Mouse (Mus musculus) limb, embryonic 15.5 days (tissue): Measurements from ENCODE around the gene Rex1bd. TPM values are rescaled to one million over a fixed set of nuclear protein-coding genes. Genes with fewer than 3 reads are reported as not detected.
"Not testable (repeated sequence)": the region's sequence is repeated elsewhere in the genome, so short reads cannot be mapped to it uniquely, and the experiment has no call there.

ENCODE experiments used
- ATAC-seq: fragments of 200-750 bp; cut with Nextera tagmentation; 2 replicates; pipeline ENCODE4 v1.8.0; 2017; ENCODE audit warnings: low read depth, moderate TSS enrichment; ENCODE audit not compliant: insufficient number of reproducible peaks, low FRiP score, low TSS enrichment
- H3K27ac ChIP-seq: fragments of 300-500 bp; sonication (generic); 2 replicates; pipeline ENCODE4 v1.5.1; 2015; ENCODE audit warnings: moderate library complexity, mild to moderate bottlenecking, inconsistent platforms
- H3K27me3 ChIP-seq: fragments of 300-500 bp; sonication (generic); 2 replicates; pipeline ENCODE4 v1.6.1; 2015; ENCODE audit warnings: inconsistent platforms
- H3K36me3 ChIP-seq: fragments of 300-500 bp; sonication (generic); 2 replicates; pipeline ENCODE4 v1.6.1; 2015; ENCODE audit warnings: inconsistent platforms
- H3K4me1 ChIP-seq: fragments of 300-500 bp; sonication (generic); 2 replicates; pipeline ENCODE4 v1.6.1; 2015; ENCODE audit warnings: inconsistent platforms
- H3K4me2 ChIP-seq: fragments of 300-500 bp; sonication (generic); 2 replicates; pipeline ENCODE4 v1.6.1; 2015; ENCODE audit warnings: mild to moderate bottlenecking, inconsistent platforms
- H3K4me3 ChIP-seq: fragments of 300-500 bp; sonication (generic); 2 replicates; pipeline ENCODE4 v1.5.1; 2015; ENCODE audit warnings: mild to moderate bottlenecking, inconsistent platforms
- H3K9ac ChIP-seq: fragments of 300-500 bp; sonication (generic); 2 replicates; pipeline ENCODE4 v1.6.1; 2015; ENCODE audit warnings: inconsistent platforms
- H3K9me3 ChIP-seq: fragments of 300-500 bp; sonication (generic); 2 replicates; pipeline ENCODE4 v1.6.1; 2016; ENCODE audit warnings: inconsistent platforms
- WGBS: fragments of 180-500 bp; shearing (Covaris S2); methylation state at CpG from one replicate; pipeline ENCODE4 v1.1.7; 2015; 5-methylcytosine and 5-hydroxymethylcytosine counted together
- polyA plus RNA-seq: library from polyadenylated mRNA; unstranded; fragments of >200 nt; fragmentation: Nextera tagmentation; extraction: Ambion mirVana; gene quantifications from 2 replicates; pipeline ENCODE4 v1.2.1, GENCODE M21; 2015

The Rex1bd gene
- polyA plus RNA-seq, 1 experiment from 2014 or later = 136 TPM

- Histone ChIP-seq H3K9me3 (no peaks in the 10 kb centered on the region), H3K36me3 (peaks cover 34% of the 10 kb centered on the region), H3K27ac (peak within 1 kb of the TSS; percentile 90), H3K4me3 (peak within 1 kb of the TSS; percentile 83), H3K4me1 (peaks cover 29% of the 10 kb centered on the region), H3K27me3 (no peaks in the 10 kb centered on the region), H3K4me2 (peak within 1 kb of the TSS; percentile 66), H3K9ac (peak within 1 kb of the TSS; percentile 93)
- ATAC-seq = peak; percentile 88
- 1% methylated on average over 50 of the region's 61 CpGs for WGBS
Measured at GRCm38 (mm10) chr8:70527512-70528181, 21.1 kb upstream of the Rex1bd start, which contains the start of the genes Fkbp8 and Kxd1. Fkbp8 (plus strand) TSS chr8:70527724. Kxd1 (minus strand) TSS chr8:70527956.

- ATAC-seq = no peak
- H3K9ac ChIP-seq = peak overlapping the region; percentile 45
- peak overlapping the region; percentile 90 for H3K27ac ChIP-seq
- H3K4me2 ChIP-seq = peak overlapping the region; percentile 66
- H3K27me3 ChIP-seq = no peaks in the 10 kb centered on the region
- 1% methylated on average over 8 of the region's 8 CpGs for WGBS
- H3K36me3 ChIP-seq = peaks cover 29% of the 10 kb centered on the region
- H3K4me3 ChIP-seq = peak overlapping the region; percentile 83
- H3K4me1 ChIP-seq = peaks cover 34% of the 10 kb centered on the region
- no peaks in the 10 kb centered on the region for H3K9me3 ChIP-seq
Measured at GRCm38 (mm10) chr8:70527111-70527511, 20.6 kb upstream of the Rex1bd start.

- peak; percentile 77 for ATAC-seq
- peak overlapping the region; percentile 55 for H3K9ac ChIP-seq
- peaks cover 23% of the 10 kb centered on the region for H3K4me1 ChIP-seq
- WGBS = under 1% methylated on average over 51 of the region's 51 CpGs
- peak overlapping the region; percentile 64 for H3K4me3 ChIP-seq
- H3K27me3 ChIP-seq = no peaks in the 10 kb centered on the region
- peaks cover 19% of the 10 kb centered on the region for H3K36me3 ChIP-seq
- no peaks in the 10 kb centered on the region for H3K9me3 ChIP-seq
- H3K4me2 ChIP-seq = peak overlapping the region; percentile 77
- peak overlapping the region; percentile 85 for H3K27ac ChIP-seq
Measured at GRCm38 (mm10) chr8:70522592-70523403, 16.2 kb upstream of the Rex1bd start.

- no peak overlapping the region for H3K27ac ChIP-seq
- H3K9me3 ChIP-seq = no peaks in the 10 kb centered on the region
- H3K9ac ChIP-seq = no peak overlapping the region
- no peak overlapping the region for H3K4me2 ChIP-seq
- peaks cover 13% of the 10 kb centered on the region for H3K4me1 ChIP-seq
- WGBS = 58% methylated on average over 2 of the region's 2 CpGs
- peaks cover 36% of the 10 kb centered on the region for H3K36me3 ChIP-seq
- no peaks in the 10 kb centered on the region for H3K27me3 ChIP-seq
- no peak for ATAC-seq
- no peak overlapping the region for H3K4me3 ChIP-seq
Measured at GRCm38 (mm10) chr8:70519606-70520005, 13.1 kb upstream of the Rex1bd start.

- Histone ChIP-seq H3K4me3 (no peak overlapping the region), H3K4me2 (no peak overlapping the region), H3K36me3 (peaks cover 41% of the 10 kb centered on the region), H3K9ac (no peak overlapping the region), H3K27me3 (no peaks in the 10 kb centered on the region), H3K27ac (no peak overlapping the region), H3K9me3 (no peaks in the 10 kb centered on the region), H3K4me1 (peaks cover 13% of the 10 kb centered on the region)
- WGBS = 89% methylated on average over 6 of the region's 6 CpGs
- no peak for ATAC-seq
Measured at GRCm38 (mm10) chr8:70519043-70519442, 12.5 kb upstream of the Rex1bd start.

- ATAC-seq = no peak
- peaks cover 48% of the 10 kb centered on the region for H3K36me3 ChIP-seq
- no peak overlapping the region for H3K4me2 ChIP-seq
- no peak overlapping the region for H3K4me3 ChIP-seq
- no peaks in the 10 kb centered on the region for H3K27me3 ChIP-seq
- peaks cover 16% of the 10 kb centered on the region for H3K4me1 ChIP-seq
- no peak overlapping the region for H3K9ac ChIP-seq
- WGBS = 67% methylated on average over 10 of the region's 10 CpGs
- H3K9me3 ChIP-seq = no peaks in the 10 kb centered on the region
- no peak overlapping the region for H3K27ac ChIP-seq
Measured at GRCm38 (mm10) chr8:70517940-70518643, 11.5 kb upstream of the Rex1bd start.

- Histone ChIP-seq H3K9me3 (no peaks in the 10 kb centered on the region), H3K27ac (no peak overlapping the region; the same call in 1 of the 2 replicates), H3K27me3 (no peaks in the 10 kb centered on the region), H3K4me2 (no peak overlapping the region), H3K9ac (no peak overlapping the region), H3K4me1 (peaks cover 29% of the 10 kb centered on the region), H3K4me3 (no peak overlapping the region), H3K36me3 (peaks cover 45% of the 10 kb centered on the region)
- 44% methylated on average over 2 of the region's 2 CpGs for WGBS
- ATAC-seq = no peak
Measured at GRCm38 (mm10) chr8:70513441-70513840, 6.9 kb upstream of the Rex1bd start.

GRCm38 (mm10) chr8:70512253-70512903, 5.8 kb upstream of the Rex1bd start:
- 91% methylated on average over 11 of the region's 11 CpGs for WGBS
- H3K36me3 ChIP-seq = peaks cover 44% of the 10 kb centered on the region
- H3K4me1 ChIP-seq = peaks cover 30% of the 10 kb centered on the region
- ATAC-seq = no peak
- H3K27me3 ChIP-seq = no peaks in the 10 kb centered on the region
- no peak overlapping the region for H3K4me2 ChIP-seq
- H3K9ac ChIP-seq = no peak overlapping the region
- no peaks in the 10 kb centered on the region for H3K9me3 ChIP-seq
- no peak overlapping the region for H3K27ac ChIP-seq
- H3K4me3 ChIP-seq = no peak overlapping the region

- WGBS = 95% methylated on average over 2 of the region's 2 CpGs
- H3K4me3 ChIP-seq = no peak overlapping the region
- H3K4me1 ChIP-seq = peaks cover 33% of the 10 kb centered on the region
- H3K36me3 ChIP-seq = peaks cover 49% of the 10 kb centered on the region
- no peak overlapping the region for H3K27ac ChIP-seq
- no peak for ATAC-seq
- no peaks in the 10 kb centered on the region for H3K27me3 ChIP-seq
- H3K9me3 ChIP-seq = no peaks in the 10 kb centered on the region
- H3K4me2 ChIP-seq = no peak overlapping the region
- H3K9ac ChIP-seq = no peak overlapping the region
Measured at GRCm38 (mm10) chr8:70511770-70512169, 5.2 kb upstream of the Rex1bd start.

GRCm38 (mm10) chr8:70511174-70511573, 4.6 kb upstream of the Rex1bd start:
- H3K9me3 ChIP-seq, H3K9ac ChIP-seq, H3K27me3 ChIP-seq, ATAC-seq, H3K27ac ChIP-seq: not testable (repeated sequence)
- H3K36me3 ChIP-seq = peaks cover 43% of the 10 kb centered on the region
- 87% methylated on average over 6 of the region's 6 CpGs for WGBS
- H3K4me3 ChIP-seq = peak overlapping the region; percentile 99
- H3K4me2 ChIP-seq = peak overlapping the region; percentile 65
- peaks cover 34% of the 10 kb centered on the region for H3K4me1 ChIP-seq

- Histone ChIP-seq H3K9ac (peak within 1 kb of the TSS; percentile 99), H3K4me1 (peaks cover 42% of the 10 kb centered on the region), H3K4me2 (peak within 1 kb of the TSS; percentile 65), H3K4me3 (peak within 1 kb of the TSS; percentile 99), H3K9me3 (no peaks in the 10 kb centered on the region), H3K36me3 (peaks cover 42% of the 10 kb centered on the region), H3K27me3 (no peaks in the 10 kb centered on the region), H3K27ac (peak within 1 kb of the TSS; percentile 98)
- under 1% methylated on average over 73 of the region's 74 CpGs for WGBS
- peak; percentile 83 for ATAC-seq
Measured at GRCm38 (mm10) chr8:70510228-70510915, 3.8 kb upstream of the Rex1bd start, which contains the start of gene Uba52. Uba52 (minus strand) TSS chr8:70510801.
